Mouse (Mus musculus): ENCODE measurements around the gene Sass6.
"Not testable (repeated sequence)": the region's sequence is repeated elsewhere in the genome, so short reads cannot be mapped to it uniquely, and the experiment has no call there.

Gene Sass6

DNA sequence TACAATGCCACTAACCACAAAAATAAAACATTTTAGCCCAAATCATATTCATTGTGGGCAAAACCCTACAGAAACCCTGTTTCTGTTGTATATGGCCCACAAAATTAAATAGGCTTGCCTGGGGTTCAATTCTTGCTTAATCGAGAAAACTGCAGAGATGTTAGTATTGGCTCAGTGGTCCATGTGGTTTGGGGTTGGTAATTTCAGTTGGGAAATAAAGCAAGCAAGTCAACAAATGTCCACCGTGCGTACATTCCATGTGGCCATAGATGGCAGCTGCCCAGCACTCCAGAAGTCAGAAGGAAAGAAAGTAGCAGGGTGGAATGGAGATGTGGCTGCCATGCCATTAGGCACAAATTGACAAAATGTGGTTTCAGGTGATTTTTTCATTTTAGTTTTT is 38.2 kb downstream of the Sass6 start:
- no peak for DNase-seq (ENCODE audit: low read depth, low spot score)

DNA sequence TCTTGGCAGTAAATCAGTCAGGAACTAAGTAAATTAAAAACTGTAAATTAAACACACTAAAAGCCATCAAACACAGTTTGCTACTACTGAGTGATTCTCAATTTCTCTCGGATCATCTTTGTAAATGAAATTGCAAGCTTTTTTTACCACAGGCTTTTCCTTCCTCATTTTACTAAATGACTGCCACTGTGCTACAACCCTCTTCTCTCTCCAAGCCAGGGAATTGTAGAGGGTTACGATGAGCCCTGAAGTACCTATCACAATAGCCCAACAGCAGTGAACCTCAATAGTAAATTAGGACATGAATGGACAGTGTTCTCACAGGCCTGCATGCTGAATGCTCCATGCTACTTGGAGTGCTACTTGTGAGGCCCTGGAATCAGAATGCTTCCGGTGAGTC is 39.3 kb downstream of the Sass6 start:
- no peak for DNase-seq (ENCODE audit: low read depth, low spot score)

DNA sequence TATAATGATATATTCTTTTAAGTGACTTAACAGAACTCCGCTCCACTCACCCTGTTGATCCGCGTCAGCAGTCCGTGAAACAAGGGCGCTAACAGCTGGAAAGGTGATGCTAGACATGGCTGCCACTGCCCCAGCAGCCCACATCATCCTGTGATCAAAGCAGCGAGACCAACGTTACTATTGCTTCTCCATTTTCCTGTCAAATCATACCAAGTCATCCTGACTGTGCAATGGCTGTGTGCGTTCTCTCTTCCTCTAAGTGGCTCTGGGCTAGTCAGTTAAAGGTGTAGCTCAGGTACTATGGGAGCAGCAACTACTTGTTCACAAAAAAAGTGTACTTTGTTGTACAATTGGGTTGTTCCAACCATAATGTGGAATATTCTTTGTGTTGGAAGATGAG is 40.1 kb downstream of the Sass6 start:
- DNase-seq (ENCODE audit: low read depth, low spot score) = no peak

DNA sequence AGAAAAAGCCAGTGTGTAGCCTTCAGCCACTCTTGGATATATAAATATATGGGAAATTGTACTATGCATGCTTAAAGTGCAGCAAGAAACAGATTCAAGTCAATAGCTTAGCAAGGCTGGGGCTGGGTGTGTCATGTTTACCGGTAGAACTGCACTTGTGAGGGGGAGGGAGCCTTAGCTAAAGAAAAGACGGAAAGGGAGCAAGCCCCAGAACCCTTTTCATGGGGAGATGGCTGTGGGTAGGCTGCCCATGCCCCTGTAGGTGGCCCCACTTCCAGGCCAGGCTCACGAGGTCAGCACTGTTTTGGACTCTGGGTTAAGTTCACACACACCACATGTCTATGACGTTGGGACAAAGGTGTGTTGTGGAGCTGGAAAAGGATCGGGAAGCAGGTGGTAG is 41.0 kb downstream of the Sass6 start:
- DNase-seq (ENCODE audit: low read depth, low spot score) = no peak

DNA sequence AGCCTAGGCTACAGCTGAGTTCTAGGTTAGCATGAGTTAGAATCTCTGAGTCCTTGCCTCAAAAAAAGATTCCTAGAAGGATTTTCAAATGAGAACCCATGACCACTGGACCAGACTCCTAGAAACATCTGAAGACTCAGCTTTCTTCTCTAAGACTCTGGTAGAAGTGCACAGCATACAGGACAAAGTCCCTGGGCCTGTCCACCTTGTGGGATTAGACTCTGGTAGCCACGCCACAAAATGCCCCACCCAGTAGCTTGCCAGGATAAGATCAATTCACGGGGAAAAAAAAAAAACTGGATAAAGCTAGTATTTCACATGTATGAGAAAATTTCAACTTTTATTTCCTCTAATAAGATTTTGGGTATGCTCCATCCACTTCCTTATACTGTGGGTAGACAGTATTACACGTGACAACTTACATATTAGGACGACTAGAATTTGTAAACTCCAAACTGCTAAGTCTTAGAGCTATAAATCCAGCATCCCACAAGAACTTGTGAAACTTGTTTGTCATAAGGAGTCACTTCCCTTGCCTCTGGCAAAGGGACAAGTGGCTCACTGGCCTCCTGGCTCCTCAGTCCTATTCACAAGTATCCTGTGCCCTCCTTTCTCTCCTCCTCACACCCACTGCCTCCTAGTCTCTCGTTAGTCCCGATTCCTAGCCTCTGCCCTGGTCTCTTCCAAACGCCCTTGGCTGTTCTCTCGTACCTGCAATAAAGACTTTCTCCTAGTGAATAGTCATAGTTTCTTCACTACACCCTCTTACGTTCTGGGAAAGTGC is 43.1 kb downstream of the Sass6 start:
- no peak for DNase-seq (ENCODE audit: low read depth, low spot score)

DNA sequence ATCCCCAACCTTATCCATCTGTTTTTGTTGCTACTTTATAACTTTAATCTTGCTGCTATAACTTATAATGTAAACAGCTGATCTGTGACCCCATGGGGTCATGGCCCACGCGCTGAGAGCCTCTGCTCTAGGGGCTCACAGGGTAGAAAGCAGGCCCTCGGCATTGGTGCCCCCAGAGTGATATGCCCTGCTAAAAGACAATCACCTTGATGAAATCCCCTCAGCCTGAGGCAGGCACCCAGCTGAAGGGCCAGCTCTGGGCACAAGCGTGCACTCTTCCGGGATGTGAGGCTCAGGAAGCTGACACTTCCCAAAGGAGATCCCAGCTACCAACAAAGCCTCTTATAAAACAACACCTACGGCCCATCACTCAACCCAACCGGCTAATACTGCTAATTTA is 43.8 kb downstream of the Sass6 start:
- DNase-seq (ENCODE audit: low read depth, low spot score) = no peak

DNA sequence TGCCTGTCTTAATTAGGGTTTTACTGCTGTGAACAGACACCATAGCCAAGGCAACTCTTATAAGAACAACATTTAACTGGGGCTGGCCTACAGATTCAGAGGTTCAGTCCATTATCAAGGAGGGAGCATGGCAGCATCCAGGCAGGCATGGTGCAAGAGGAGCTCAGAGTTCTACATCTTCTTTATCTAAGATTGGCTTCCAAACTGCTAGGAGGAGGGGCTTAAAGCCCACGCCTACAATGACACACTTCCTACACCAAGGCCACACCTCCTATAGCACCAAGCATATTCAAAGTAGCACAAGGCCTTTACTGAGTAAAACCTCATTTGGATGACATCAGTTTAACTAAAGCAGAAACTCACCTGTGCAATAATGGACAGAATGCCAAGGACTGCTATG is 45.2 kb downstream of the Sass6 start:
- no peak for DNase-seq (ENCODE audit: low read depth, low spot score)

DNA sequence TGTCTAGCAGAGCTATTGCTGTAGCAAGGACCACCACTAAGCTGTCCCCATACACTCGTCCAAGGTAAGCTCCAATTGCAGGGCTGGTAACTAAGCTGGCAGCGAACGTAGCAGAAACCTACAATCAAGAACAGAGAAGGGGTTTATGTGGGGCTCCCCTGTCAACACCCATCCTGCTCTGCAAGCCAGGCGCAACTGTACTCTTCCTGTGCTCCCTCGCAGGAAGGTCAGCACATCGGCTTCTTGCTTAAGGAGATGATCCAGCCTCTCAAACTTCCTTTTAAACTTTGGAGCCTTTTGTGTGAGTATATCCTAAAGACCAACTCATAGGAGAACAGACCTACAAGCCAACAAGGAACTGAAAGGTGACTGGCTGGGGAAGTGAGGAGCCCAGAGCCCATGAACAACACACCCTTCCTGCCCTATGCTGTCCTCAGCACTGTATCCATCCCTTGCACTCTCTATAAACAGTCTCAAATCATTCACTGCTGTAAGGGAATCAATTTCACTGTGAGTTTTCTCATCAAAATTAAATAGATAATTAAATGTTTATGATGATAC is 47.1 kb downstream of the Sass6 start:
- no peak for DNase-seq (ENCODE audit: low read depth, low spot score)

DNA sequence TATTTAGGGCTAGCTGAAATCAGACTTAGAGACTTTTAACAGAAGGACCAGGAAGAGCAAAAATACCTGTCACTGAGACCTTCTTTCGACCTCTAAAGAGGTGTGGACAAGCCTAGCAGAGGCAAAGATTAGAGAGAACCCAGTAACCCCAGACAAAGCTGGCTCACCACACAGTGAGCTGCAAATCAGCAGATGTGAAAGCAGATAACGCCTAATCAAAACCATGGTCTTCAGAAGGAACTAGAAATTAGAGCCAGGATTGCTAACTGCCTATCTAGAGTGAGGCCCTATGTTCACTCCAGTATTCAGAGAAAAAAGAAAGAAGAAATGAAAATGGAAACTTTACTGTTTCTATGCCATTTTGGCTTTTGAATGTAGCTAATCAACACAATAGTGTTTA is 47.6 kb downstream of the Sass6 start:
- no peak for DNase-seq (ENCODE audit: low read depth, low spot score)

DNA sequence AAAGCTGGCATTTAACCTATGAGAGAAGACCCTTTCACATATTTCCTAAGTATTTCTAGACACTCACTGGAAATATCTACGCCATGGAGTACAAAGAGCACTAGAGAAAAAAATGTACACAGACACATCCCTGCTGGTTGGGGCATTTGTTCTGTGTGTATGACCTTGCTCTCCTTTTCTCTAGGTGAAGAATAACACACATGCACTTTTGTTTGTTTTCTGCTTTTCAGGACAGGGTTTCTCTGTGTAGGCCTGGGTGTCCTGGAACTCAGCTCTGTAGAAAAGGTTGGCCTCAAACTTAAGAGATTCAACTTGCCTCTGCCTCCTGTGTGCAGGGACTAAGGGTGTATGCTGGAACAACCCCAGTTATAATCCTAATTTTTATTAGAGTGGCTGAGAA is 51.6 kb downstream of the Sass6 start:
- DNase-seq (ENCODE audit: low read depth, low spot score) = no peak

DNA sequence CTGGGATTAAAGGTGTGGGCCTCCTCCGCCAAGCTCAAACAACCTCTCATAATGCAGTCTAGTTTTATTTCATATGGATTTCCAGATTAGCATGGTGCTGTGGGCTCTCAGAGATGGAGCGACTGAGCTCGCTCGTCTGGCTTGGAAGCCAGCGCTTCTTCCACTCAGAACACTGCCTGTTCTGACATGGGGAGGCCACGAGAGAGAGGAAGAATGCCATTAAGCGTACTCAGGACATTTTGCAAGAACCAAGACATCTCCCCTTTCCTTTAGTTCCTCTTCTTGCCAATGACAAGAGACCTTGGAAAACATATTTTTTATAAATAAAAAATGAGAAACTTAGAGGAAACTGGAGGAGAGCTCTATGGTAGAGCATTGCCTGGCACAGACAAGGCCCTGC is 54.0 kb downstream of the Sass6 start:
- DNase-seq (ENCODE audit: low read depth, low spot score) = no peak

DNA sequence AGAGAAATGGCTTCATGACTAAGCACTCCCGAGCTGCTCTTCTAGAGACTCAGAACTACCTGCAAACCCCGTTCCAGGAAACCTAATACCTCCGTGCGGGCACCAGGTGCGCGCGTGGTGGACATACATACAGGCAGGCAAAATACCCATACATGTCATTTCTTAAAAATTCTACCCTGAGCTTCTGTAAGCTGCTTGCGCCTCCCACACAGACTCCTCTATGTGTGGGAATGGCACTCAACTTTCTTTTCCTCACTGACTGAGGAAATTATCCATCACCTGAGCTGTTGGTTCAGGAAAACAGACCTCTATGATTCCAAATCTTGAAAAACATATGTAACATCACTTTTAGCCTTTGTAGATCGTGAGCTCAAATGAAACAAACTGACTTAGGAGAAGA is 55.9 kb downstream of the Sass6 start:
- no peak for DNase-seq (ENCODE audit: low read depth, low spot score)

DNA sequence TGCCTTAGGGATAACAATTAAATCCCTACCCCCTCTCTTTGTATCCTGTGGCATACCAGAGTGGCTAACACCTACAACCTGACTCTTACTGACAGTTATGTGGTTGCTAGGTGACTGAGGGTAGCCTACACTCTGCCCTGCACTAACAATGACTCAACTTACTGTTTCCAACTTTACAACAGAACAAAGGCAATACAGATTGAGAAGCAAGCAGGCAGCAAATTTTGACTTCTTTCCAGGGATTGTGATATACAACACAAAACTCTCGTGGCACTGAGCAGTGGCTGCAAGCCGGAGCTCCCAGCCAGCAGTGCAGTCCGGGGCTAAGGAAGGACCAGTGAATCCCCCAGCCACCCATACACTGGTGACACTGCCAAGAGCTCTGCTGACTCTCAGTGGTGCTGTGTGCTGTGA is 57.3 kb downstream of the Sass6 start:
- DNase-seq (ENCODE audit: low read depth, low spot score) = peak; percentile 33

DNA sequence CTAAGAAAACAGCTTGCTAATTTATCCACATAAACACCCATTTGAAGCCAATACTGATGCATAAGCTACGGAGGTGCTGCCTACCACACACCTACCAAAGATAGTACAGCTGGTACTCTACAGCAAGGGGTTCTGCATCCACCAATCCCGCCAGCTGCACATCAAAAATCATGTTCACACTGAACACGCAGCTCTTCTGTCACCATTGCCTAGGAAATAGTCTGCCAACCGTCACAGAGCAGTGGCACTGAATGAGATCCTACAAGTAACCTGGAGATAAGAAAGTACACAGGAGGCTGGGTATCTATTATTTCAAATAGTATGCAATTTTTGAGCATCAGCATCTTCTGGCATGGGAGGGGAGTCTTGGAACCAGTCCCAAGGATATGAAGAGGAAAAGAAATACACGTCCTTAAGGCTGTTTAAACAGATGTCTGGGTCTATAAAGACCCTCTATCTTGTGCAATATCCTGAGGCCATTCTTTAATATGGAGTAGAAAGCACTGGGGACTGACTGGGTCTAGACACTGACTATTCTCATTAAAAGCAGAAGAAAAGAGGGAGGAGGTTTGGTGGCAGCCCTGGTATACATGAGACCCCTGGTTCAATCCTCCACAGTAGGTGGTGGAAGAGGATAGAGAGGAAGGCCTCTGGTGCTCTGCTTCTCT is 58.6 kb downstream of the Sass6 start:
- DNase-seq (ENCODE audit: low read depth, low spot score) = no peak

DNA sequence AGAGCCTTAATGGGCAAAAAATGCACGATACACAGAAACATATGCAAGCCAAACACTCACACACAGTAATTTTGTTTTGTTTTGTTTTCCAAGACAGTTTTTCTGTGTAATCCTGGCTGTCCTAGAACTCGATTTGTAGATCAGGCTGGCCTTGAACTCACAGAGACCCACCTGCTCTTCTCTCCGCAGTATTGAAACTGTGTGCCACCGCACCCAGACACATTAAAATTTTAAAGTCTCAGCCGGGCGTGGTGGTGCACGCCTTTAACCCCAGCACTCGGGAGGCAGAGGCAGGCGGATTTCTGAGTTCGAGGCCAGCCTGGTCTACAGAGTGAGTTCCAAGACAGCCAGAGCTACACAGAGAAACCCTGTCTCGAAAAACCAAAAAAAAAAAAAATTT is 59.3 kb downstream of the Sass6 start:
- not testable (repeated sequence) for DNase-seq (ENCODE audit: low read depth, low spot score)

DNA sequence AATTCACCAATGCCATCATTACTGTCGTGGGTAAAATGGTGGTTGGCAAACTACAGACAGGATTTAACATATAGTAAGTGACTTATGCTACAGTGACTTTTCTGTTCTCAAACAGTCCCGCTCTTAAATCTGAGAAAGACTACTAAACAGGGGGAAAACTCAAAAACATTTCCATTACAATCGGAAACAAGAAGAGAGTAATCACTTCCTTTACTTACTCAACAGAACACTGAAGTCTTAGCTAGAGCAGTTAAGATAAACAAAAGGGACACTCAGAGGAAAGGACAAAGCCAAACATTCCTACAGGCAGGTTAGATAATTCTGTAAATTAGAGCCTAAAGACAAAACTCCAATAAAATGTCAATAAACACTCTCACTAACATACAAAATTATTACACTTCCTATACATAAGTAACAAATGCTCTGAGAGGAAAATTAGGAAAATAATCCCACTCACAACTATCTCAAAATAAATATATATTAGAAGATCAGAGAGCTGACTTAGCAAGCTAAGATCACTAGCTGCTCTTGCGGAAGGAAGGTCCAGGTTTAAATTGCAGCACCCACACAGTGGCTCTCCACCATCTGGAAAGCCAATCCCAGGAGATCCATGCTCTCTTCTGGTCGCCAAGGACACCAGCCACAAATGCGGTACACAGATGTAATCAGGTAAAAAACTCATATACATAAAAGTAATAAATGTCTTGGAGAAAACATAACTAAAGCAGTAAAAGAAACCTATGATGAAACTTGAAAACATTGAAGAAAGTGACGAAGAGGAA is 61.6 kb downstream of the Sass6 start:
- no peak for DNase-seq (ENCODE audit: low read depth, low spot score)

DNA sequence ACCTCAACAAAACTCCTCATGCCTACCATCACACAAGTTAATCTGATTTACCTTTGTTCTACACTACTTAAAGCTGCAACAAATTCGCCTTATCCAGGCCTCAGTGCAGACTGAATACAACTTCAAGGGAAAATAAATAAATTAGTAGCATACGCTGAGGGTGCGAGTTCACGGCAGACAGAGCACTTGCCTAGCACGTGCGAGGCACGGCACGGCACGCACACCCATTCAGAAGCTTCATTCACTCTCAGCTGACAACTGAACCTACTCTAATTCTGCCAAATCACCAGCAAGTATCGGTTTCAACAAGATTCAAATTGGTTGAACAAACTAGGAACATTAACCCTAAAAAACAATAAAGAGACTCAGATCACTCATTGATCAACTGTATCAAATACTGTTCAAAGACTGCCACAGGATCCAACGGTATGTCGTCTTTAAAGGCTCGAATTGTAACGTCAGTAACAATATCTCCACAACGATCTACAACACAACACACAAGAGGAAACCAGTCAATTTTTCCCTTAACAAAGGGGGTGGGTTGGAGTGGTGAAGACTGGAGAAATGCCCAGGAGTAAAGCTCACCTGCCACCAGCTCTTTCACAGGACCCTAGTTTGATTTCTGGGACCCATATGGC is 64.3 kb downstream of the Sass6 start:
- DNase-seq (ENCODE audit: low read depth, low spot score) = no peak

DNA sequence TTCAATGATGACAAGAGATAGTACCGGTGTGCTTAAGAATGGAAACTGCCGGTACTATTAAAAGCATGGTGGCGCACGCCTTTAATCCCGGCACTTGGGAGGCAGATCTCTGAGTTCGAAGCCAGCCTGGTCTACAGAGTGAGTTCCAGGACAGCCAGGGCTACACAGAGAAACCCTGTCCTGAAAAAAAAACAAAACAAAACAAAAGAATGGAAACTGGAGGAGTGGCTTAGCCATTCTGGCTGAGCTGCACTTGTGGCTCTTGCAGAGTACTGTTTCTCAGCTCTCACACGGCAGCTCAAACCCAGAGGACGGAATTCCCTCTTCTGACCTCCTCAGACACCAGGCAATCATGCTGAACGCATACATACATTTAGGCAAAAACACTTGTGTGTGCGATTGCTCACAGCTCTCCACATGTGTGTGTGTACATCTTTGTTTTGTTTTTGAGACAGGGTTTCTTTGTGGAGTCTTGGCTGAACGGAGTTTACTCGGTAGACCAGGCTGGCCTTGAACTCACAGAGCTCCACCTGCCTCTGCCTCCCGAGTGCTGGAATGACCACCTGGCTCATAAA is 65.2 kb downstream of the Sass6 start:
- DNase-seq (ENCODE audit: low read depth, low spot score) = no peak

DNA sequence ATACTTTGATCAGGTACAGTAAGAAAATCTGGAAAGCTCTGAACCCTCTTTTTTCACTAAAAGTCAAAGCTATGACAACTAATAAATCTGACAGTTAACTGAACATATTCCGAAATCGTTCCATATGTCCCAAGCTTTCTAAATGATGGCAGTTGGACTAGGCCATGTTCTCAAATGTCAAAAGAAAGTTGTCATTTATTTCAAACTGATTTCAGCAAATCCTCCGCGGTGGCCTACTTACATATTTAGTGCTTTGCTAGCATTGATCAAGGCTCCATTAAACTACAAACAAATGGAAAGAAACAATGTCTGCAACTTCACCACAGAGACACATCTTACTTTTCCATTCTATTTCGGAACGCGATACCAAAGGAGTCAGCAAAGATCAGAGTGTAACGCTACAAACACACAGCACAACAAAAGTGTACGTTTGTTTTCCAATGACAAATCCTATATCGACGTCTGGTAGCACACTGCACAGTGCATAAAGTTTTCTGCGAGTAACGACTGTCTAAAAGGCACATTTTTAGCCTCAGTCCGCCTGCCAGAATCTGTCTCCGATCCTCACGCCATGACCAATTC is 66.6 kb downstream of the Sass6 start:
- no peak for DNase-seq (ENCODE audit: low read depth, low spot score)

DNA sequence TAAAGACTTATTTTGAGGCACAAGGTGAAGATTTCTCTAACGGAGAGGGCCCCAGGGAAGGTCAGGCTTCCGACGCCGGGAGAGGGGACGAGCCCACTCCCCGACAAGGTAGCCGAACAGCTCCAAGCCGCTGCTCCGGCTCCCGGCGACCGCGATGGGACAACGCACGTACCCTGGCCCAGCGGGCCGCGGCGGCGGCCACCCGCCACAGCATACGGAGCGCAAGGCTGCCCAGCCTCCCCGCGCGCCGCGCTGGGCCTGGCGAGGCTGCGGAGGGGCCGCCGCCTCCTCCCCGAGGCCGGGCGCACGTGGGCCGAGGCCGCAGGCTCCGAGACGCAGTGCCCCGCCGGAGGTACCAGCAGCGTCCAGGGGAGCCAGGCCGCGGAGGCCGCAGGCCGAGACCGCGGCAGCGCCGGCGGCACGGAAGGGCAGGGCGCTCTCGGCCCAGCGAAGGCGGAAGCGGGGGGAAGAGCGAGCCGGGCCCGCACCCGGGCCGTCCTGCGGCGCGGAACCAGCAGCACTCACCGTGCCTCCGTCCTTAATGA is 67.2 kb downstream of the Sass6 start:
- DNase-seq (ENCODE audit: low read depth, low spot score) = no peak

DNA sequence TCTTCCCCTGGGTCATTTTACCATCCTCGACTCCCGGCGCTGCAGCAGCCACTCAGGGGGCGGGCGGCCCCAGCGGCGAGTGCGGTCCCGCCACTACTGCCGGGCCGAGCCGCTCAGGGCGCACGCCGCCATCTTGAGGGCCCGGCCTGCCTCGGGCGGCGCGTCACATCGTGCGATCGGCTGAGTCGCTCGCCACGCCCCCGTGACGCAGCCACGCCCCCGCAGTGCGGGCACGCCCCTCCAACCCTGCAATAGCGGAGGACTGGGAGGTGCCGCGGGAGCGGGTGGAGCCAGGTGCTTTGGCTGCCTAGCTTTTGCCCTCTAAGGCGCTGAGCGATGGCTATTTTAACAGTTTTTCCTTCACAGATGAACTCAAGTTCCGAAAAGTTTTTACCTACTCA is 67.7 kb downstream of the Sass6 start, which contains the start of gene Mfsd14a:
TSS of gene Mfsd14a (minus strand) at position 215 of the 401 bp plus-strand sequence.
- peak; percentile 88 for DNase-seq (ENCODE audit: low read depth, low spot score)
